Mouse (Mus musculus) MEL (cell line): Measurements from ENCODE around the gene Trim56. TPM values are rescaled to one million over a fixed set of nuclear protein-coding genes. Genes with fewer than 3 reads are reported as not detected.

ENCODE experiments used
- DNase-seq: peaks from one replicate; pipeline ENCODE4 v3.0.0; 2011; ENCODE audit warnings: low read depth, low spot score
- H3K27ac ChIP-seq: 2 replicates; pipeline ENCODE4 v1.5.1; 2012; ENCODE audit warnings: low read depth, mild to moderate bottlenecking, control low read depth, low read length, moderate library complexity; ENCODE audit not compliant: control insufficient read depth
- H3K27me3 ChIP-seq, 2 experiments: fragments of 150-350 bp in 1 of 2; sonication (generic) in 1 of 2; 2 replicates each; pipeline ENCODE4 v1.6.1; 2012; ENCODE audit warnings: low read length in 2 of 2, mild to moderate bottlenecking in 2 of 2, improper control_type of control experiment in 1 of 2, moderate library complexity in 1 of 2; ENCODE audit not compliant: insufficient read depth in 2 of 2, control insufficient read depth in 1 of 2
- H3K36me3 ChIP-seq, 2 experiments: 2 replicates each; pipeline ENCODE4 v1.6.1; 2012 to 2014; ENCODE audit warnings: low read length in 2 of 2, improper control_type of control experiment in 1 of 2, inconsistent platforms in 1 of 2, mild to moderate bottlenecking in 1 of 2; ENCODE audit not compliant: insufficient read depth in 2 of 2, control insufficient read depth in 1 of 2
- H3K4me1 ChIP-seq, 2 experiments: fragments of 150-350 bp in 1 of 2; sonication (generic) in 1 of 2; 2 replicates each; pipeline ENCODE4 v1.6.1; 2012; ENCODE audit warnings: low read length in 2 of 2, improper control_type of control experiment in 1 of 2, mild to moderate bottlenecking in 1 of 2; ENCODE audit not compliant: insufficient read depth in 2 of 2, control insufficient read depth in 1 of 2
- H3K4me3 ChIP-seq, 2 experiments: fragments of 150-350 bp in 1 of 2; sonication (generic) in 1 of 2; 2 replicates each; pipeline ENCODE4 v1.5.1; 2012; ENCODE audit warnings: low read depth in 2 of 2, low read length in 2 of 2, mild to moderate bottlenecking in 2 of 2, moderate library complexity in 2 of 2, control low read depth in 1 of 2, improper control_type of control experiment in 1 of 2; ENCODE audit not compliant: control insufficient read depth in 1 of 2, insufficient read depth in 1 of 2
- H3K79me2 ChIP-seq: 2 replicates; pipeline ENCODE4 v1.6.1; 2012; ENCODE audit warnings: mild to moderate bottlenecking, low read length, moderate library complexity; ENCODE audit not compliant: control insufficient read depth, poor library complexity, insufficient read depth
- H3K9ac ChIP-seq: 2 replicates; pipeline ENCODE4 v1.6.1; 2012; ENCODE audit warnings: low read depth, mild to moderate bottlenecking, control low read depth, low read length, moderate library complexity; ENCODE audit not compliant: control insufficient read depth, poor library complexity, severe bottlenecking
- H3K9me3 ChIP-seq: fragments of 150-350 bp; sonication (generic); replicated peaks from 2 replicates; pipeline ENCODE4 v1.6.1; 2012; ENCODE audit warnings: mild to moderate bottlenecking, low read length, improper control_type of control experiment, moderate library complexity; ENCODE audit not compliant: insufficient read depth
- CTCF ChIP-seq, 3 experiments: IDR thresholded peaks in 2 of 3; conservative IDR thresholded peaks in 1 of 3; 2 replicates each; pipeline ENCODE4 v1.5.1; 2011 to 2012; ENCODE audit warnings: low read length in 3 of 3, low read depth in 2 of 3, mild to moderate bottlenecking in 2 of 3, improper control_type of control experiment in 1 of 3, inconsistent platforms in 1 of 3, mixed read lengths in 1 of 3, moderate library complexity in 1 of 3; ENCODE audit not compliant: control insufficient read depth in 1 of 3, insufficient read depth in 1 of 3, poor library complexity in 1 of 3, severe bottlenecking in 1 of 3
- E2F4 ChIP-seq: IDR thresholded peaks from 2 replicates; pipeline ENCODE4 v1.6.1; 2011; ENCODE audit warnings: low read depth, low read length, improper control_type of control experiment, borderline replicate concordance
- HCFC1 ChIP-seq: IDR thresholded peaks from 2 replicates; pipeline ENCODE4 v1.6.1; 2012; ENCODE audit warnings: low read depth, mild to moderate bottlenecking, inconsistent platforms, low read length, improper control_type of control experiment, moderate library complexity
- MAZ ChIP-seq: IDR thresholded peaks from 2 replicates; pipeline ENCODE4 v1.6.1; 2012; ENCODE audit warnings: low read depth, mild to moderate bottlenecking, inconsistent platforms, low read length, improper control_type of control experiment
- MEF2A ChIP-seq: IDR thresholded peaks from 2 replicates; pipeline ENCODE4 v1.6.1; 2014; ENCODE audit warnings: low read depth, mild to moderate bottlenecking, inconsistent platforms, low read length, improper control_type of control experiment; ENCODE audit not compliant: poor library complexity, insufficient replicate concordance, severe bottlenecking; ENCODE audit errors: extremely low read depth
- MYC ChIP-seq: IDR thresholded peaks from 2 replicates; pipeline ENCODE4 v1.6.1; 2011; ENCODE audit warnings: low read depth, mild to moderate bottlenecking, low read length, improper control_type of control experiment, moderate library complexity
- POLR2AphosphoS5 ChIP-seq: IDR thresholded peaks from 2 replicates; pipeline ENCODE4 v1.6.1; 2012; ENCODE audit warnings: low read depth, borderline replicate concordance, mild to moderate bottlenecking, inconsistent platforms, low read length, moderate library complexity, mixed read lengths
- RAD21 ChIP-seq: IDR thresholded peaks from 2 replicates; pipeline ENCODE4 v1.6.1; 2011; ENCODE audit warnings: mild to moderate bottlenecking, low read depth, low read length, improper control_type of control experiment
- RCOR1 ChIP-seq: IDR thresholded peaks from 2 replicates; pipeline ENCODE4 v1.6.1; 2012; ENCODE audit warnings: low read depth, mild to moderate bottlenecking, inconsistent platforms, low read length, improper control_type of control experiment
- SIN3A ChIP-seq: IDR thresholded peaks from 2 replicates; pipeline ENCODE4 v1.6.1; 2012; ENCODE audit warnings: low read length, improper control_type of control experiment, inconsistent platforms
- SMC3 ChIP-seq: IDR thresholded peaks from 2 replicates; pipeline ENCODE4 v1.6.1; 2011; ENCODE audit warnings: low read depth, low read length, improper control_type of control experiment
- TBP ChIP-seq: IDR thresholded peaks from 2 replicates; pipeline ENCODE4 v1.8.0; 2011; ENCODE audit warnings: low read depth, low read length, improper control_type of control experiment
- TCF12 ChIP-seq: IDR thresholded peaks from 2 replicates; pipeline ENCODE4 v1.6.1; 2014; ENCODE audit warnings: low read depth, mild to moderate bottlenecking, inconsistent platforms, low read length, improper control_type of control experiment, moderate library complexity
- UBTF ChIP-seq: IDR thresholded peaks from 2 replicates; pipeline ENCODE4 v1.6.1; 2012; ENCODE audit warnings: low read depth, mild to moderate bottlenecking, inconsistent platforms, low read length, improper control_type of control experiment, moderate library complexity, borderline replicate concordance; ENCODE audit not compliant: insufficient read depth
- ZC3H11A ChIP-seq: IDR thresholded peaks from 2 replicates; pipeline ENCODE4 v1.6.1; 2012; ENCODE audit warnings: low read depth, mild to moderate bottlenecking, inconsistent platforms, low read length, improper control_type of control experiment
- ZKSCAN1 ChIP-seq: IDR thresholded peaks from 2 replicates; pipeline ENCODE4 v1.6.1; 2012; ENCODE audit warnings: low read depth, mild to moderate bottlenecking, inconsistent platforms, low read length, improper control_type of control experiment, moderate library complexity
- ZMIZ1 ChIP-seq: IDR thresholded peaks from 2 replicates; pipeline ENCODE4 v1.6.1; 2012; ENCODE audit warnings: low read depth, mild to moderate bottlenecking, inconsistent platforms, low read length, improper control_type of control experiment, moderate library complexity
- ZNF384 ChIP-seq: IDR thresholded peaks from 2 replicates; pipeline ENCODE4 v1.6.1; 2012; ENCODE audit warnings: low read depth, mild to moderate bottlenecking, inconsistent platforms, low read length, improper control_type of control experiment
- polyA plus RNA-seq, 2 experiments: library from polyadenylated mRNA; stranded (reverse) in 1 of 2; unstranded in 1 of 2; fragments of >175 nt in 1 of 2; fragments of >200 nt in 1 of 2; gene quantifications; 2 replicates each; pipeline versions ENCODE4 v1.2.1 to v1.2.4; 2012; ENCODE audit warnings: low replicate concordance in 2 of 2, low read depth in 1 of 2; ENCODE audit not compliant: insufficient read length in 2 of 2, insufficient read depth in 1 of 2, missing spikeins in 1 of 2
- total RNA-seq: library from RNA; depleted of rRNA; stranded (reverse); fragments of 300-350 nt; gene quantifications from 2 replicates; pipeline ENCODE4 v1.2.3, GENCODE M21; 2012

The Trim56 gene
- total and polyA plus RNA-seq, 3 experiments = 21.8 to 75.8 (median 22.8) TPM

DNA sequence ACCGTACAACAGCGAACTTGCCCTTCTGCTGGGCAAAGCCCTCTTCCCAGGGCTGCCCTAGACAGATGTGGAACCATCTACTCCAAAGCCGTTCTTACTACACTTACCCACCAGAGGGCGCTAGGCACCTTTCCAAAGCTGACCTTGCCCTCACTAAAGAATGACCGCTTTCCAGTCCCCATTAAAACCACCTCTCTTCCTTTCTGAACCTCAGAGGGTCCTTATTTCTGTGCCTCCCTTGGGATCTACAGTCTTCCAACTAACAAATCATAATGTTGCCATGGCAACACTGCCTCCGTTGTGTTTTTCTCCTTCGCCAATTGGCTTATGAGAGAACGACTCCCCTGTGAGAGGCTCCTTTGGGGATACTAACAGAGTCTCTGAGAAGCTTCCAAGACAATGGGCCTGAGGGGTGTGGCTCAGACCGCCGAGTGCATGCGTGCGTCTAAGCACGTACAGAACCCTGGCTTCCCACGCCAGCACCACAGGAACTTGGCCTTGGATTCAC, 6.7 kb upstream of the Trim56 start:
- DNase-seq = peak; percentile 76
- Histone ChIP-seq H3K4me3 (no peak overlapping the region), H3K9me3 (no peaks in the 10 kb centered on the region), H3K27ac (no peak overlapping the region)
- TF ChIP-seq ZC3H11A = peak; percentile 55
- peak; percentile 78 for TF ChIP-seq SMC3
- peak; percentile 84 to 90 (median 90) for TF ChIP-seq CTCF (IDR thresholded peaks at IDR 0.05 in 2 of 3, conservative IDR thresholded peaks at IDR 0.05 in 1 of 3; ENCODE audit: control insufficient read depth in 1 of 3, insufficient read depth in 1 of 3, low read depth in 2 of 3, low read length in 3 of 3, poor library complexity in 1 of 3, severe bottlenecking in 1 of 3)
- TF ChIP-seq ZMIZ1 = no peak
- no peak for TF ChIP-seq ZKSCAN1
- TF ChIP-seq RAD21 = peak; percentile 80
- TF ChIP-seq, all 39 proteins: peak for 4
- Histone ChIP-seq H3K27me3 (no peaks in the 10 kb centered on the region), H3K36me3 (peaks cover 0 to 11% of the 10 kb centered on the region in 2 experiments; a peak in 2 of 4 replicates), H3K9ac (no peak overlapping the region), H3K4me1 (peaks cover 0 to 10% of the 10 kb centered on the region in 2 experiments; a peak in 3 of 4 replicates), H3K79me2 (no peaks in the 10 kb centered on the region)

DNA sequence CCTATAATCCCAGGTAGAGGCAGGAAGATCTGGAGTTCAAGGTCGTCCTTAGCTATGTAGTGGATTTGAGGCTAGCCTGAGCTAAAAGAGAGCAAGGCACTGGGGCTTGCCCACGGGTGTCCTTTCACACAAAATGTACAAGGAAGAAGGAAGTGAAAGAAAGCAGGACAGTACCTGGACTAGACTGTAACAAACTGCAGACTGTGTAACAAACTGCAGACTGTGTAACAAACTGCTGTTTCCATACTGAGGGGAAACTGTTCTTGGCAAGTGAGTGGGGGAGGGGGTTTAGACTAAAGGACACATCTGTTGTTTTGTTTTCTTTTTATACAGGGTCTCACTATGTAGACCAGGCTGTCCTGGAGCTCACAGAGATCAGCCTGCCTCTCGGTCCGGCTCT, 5.3 kb upstream of the Trim56 start:
- H3K9ac ChIP-seq = no peak overlapping the region
- H3K4me3 ChIP-seq = no peak overlapping the region
- H3K27me3 ChIP-seq = no peaks in the 10 kb centered on the region
- DNase-seq = no peak
- H3K4me1 ChIP-seq = peaks cover 0 to 18% of the 10 kb centered on the region in 2 experiments; a peak in 3 of 4 replicates
- peaks cover 0 to 18% of the 10 kb centered on the region in 2 experiments; a peak in 2 of 4 replicates for H3K36me3 ChIP-seq
- no peaks in the 10 kb centered on the region for H3K9me3 ChIP-seq
- no peak overlapping the region for H3K27ac ChIP-seq
- TF ChIP-seq SIN3A (no peak), MEF2A (no peak), ZMIZ1 (no peak), MAZ (no peak), TBP (no peak), ZNF384 (no peak), RCOR1 (no peak), UBTF (no peak), TCF12 (no peak), HCFC1 (no peak), POLR2AphosphoS5 (no peak), MYC (no peak), E2F4 (no peak)
- peaks cover 4% of the 10 kb centered on the region for H3K79me2 ChIP-seq
